Mouse (Mus musculus) bone marrow macrophage, adult 2 months (primary cell): Measurements from ENCODE around the gene Tbc1d8.

Experiments used
- CTCF ChIP-seq: IDR thresholded peaks from 2 replicates; pipeline ENCODE4 v1.5.1; 2012; ENCODE audit warnings: low read depth, mild to moderate bottlenecking, low read length, moderate library complexity
- POLR2A ChIP-seq: IDR thresholded peaks from 2 replicates; pipeline ENCODE4 v1.6.1; 2012; ENCODE audit warnings: mild to moderate bottlenecking, low read depth, low read length, borderline replicate concordance

DNA sequence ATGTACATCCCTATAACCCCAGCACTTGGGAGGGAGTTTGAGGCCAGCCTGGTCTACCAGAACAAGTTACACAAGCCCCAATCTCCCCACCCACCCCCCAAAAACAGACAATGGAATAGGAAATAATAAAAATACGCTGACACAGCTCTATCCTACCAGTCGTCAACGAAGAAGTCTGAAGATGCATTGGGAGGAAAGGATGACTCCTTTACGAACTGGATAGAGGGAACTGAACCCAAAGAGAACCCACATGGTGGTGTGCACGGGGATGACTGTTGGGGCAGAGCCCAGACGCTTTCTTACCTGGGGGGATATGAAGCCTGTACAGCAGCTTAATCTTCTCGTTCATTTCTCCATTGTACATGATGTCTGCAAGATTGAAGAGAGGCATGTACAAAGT, 102.4 kb downstream of the Tbc1d8 start:
- no peak for TF ChIP-seq CTCF
- TF ChIP-seq POLR2A = no peak
